Mouse (Mus musculus): ENCODE measurements around the gene Erap1.

- TF ChIP-seq CTCF (IDR thresholded peaks at IDR 0.05; ENCODE audit: low read depth, low read length) (no peak), EP300 (IDR thresholded peaks at IDR 0.05; ENCODE audit: insufficient read depth, low read depth, low read length) (no peak)
These were observed 97.0 kb downstream of the Erap1 start for GRCm38 (mm10) chr13:74736396-74736795.
